Mouse (Mus musculus) intestine, postnatal 0 days (tissue): ENCODE data around the gene Polr3gl. TPM values are rescaled to one million over a fixed set of nuclear protein-coding genes. Genes with fewer than 3 reads are reported as not detected.

ENCODE experiments used
- ATAC-seq: fragments of 200-750 bp; cut with Nextera tagmentation; 2 replicates; pipeline ENCODE4 v1.8.0; 2017; ENCODE audit warnings: mild to moderate bottlenecking, moderate TSS enrichment, moderate library complexity
- H3K27ac ChIP-seq: fragments of 300-500 bp; sonication (generic); 2 replicates; pipeline ENCODE4 v1.5.1; 2014; ENCODE audit warnings: mild to moderate bottlenecking, low read depth, low read length, moderate library complexity
- H3K27me3 ChIP-seq: fragments of 300-500 bp; sonication (generic); replicated peaks from 2 replicates; pipeline ENCODE4 v1.6.1; 2014; ENCODE audit warnings: low read length, mixed read lengths; ENCODE audit not compliant: control insufficient read depth, insufficient read depth
- H3K36me3 ChIP-seq: fragments of 300-500 bp; sonication (generic); 2 replicates; pipeline ENCODE4 v1.6.1; 2014; ENCODE audit warnings: mild to moderate bottlenecking, moderate library complexity; ENCODE audit not compliant: control insufficient read depth, insufficient read depth
- H3K4me1 ChIP-seq: fragments of 300-500 bp; sonication (generic); replicated peaks from 2 replicates; pipeline ENCODE4 v1.6.1; 2014; ENCODE audit warnings: antibody characterized with exemption, low read length, mixed read lengths; ENCODE audit not compliant: control insufficient read depth, insufficient read depth
- H3K4me2 ChIP-seq: fragments of 300-500 bp; sonication (generic); replicated peaks from 2 replicates; pipeline ENCODE4 v1.6.1; 2014; ENCODE audit warnings: low read depth, mild to moderate bottlenecking, moderate library complexity
- H3K4me3 ChIP-seq: fragments of 300-500 bp; sonication (generic); 2 replicates; pipeline ENCODE4 v1.5.1; 2014; ENCODE audit warnings: low read depth, low read length
- H3K9ac ChIP-seq: fragments of 300-500 bp; sonication (generic); 2 replicates; pipeline ENCODE4 v1.6.1; 2014; ENCODE audit warnings: mild to moderate bottlenecking, low read depth, low read length
- H3K9me3 ChIP-seq: fragments of 300-500 bp; sonication (generic); 2 replicates; pipeline ENCODE4 v1.6.1; 2016; ENCODE audit warnings: mixed run types; ENCODE audit not compliant: control insufficient read depth
- CTCF ChIP-seq: sonication (generic); IDR thresholded peaks from 2 replicates; pipeline ENCODE4 v1.5.1; 2016; ENCODE audit warnings: low read depth, mild to moderate bottlenecking, control low read depth, antibody characterized with exemption, moderate library complexity
- WGBS: fragments of 180-500 bp; shearing (Covaris S2); extraction: QIAGEN DNeasy Blood & Tissue Kit; methylation state at CpG from one replicate; pipeline ENCODE4 v1.1.7; 2014; 5-methylcytosine and 5-hydroxymethylcytosine counted together
- polyA plus RNA-seq: library from polyadenylated mRNA; unstranded; fragments of >200 nt; fragmentation: Nextera tagmentation; extraction: Ambion mirVana; gene quantifications from 2 replicates; pipeline ENCODE4 v1.2.1, GENCODE M21; 2015

The Polr3gl gene
- polyA plus RNA-seq, 1 experiment from 2014 or later = 18.7 TPM

GRCm38 (mm10) chr3:96603311-96603710, 9.3 kb upstream of the Polr3gl start:
- no peak overlapping the region for H3K27ac ChIP-seq
- no peak overlapping the region for H3K4me3 ChIP-seq
- no peak overlapping the region for H3K9ac ChIP-seq
- H3K4me1 ChIP-seq = no peaks in the 10 kb centered on the region
- no peak for ATAC-seq
- 57% methylated on average over 5 of the region's 5 CpGs for WGBS
- H3K4me2 ChIP-seq = peak overlapping the region; percentile 71
- H3K9me3 ChIP-seq = no peaks in the 10 kb centered on the region
- no peaks in the 10 kb centered on the region for H3K36me3 ChIP-seq
- H3K27me3 ChIP-seq = peaks cover 23% of the 10 kb centered on the region; the same call in 1 of the 2 replicates
- TF ChIP-seq CTCF = no peak

- H3K4me3 ChIP-seq = peak overlapping the region; percentile 11
- peaks cover 25% of the 10 kb centered on the region; the same call in 1 of the 2 replicates for H3K27me3 ChIP-seq
- H3K9ac ChIP-seq = no peak overlapping the region
- H3K36me3 ChIP-seq = no peaks in the 10 kb centered on the region
- WGBS = 24% methylated on average over 5 of the region's 5 CpGs
- TF ChIP-seq CTCF = no peak
- peak overlapping the region; percentile 71 for H3K4me2 ChIP-seq
- H3K27ac ChIP-seq = 0 out of 2 replicates have a peak overlapping the region, but pooled peaks have one; percentile 0
- no peaks in the 10 kb centered on the region for H3K4me1 ChIP-seq
- ATAC-seq = no peak
- no peaks in the 10 kb centered on the region for H3K9me3 ChIP-seq
These were observed 8.7 kb upstream of the Polr3gl start for GRCm38 (mm10) chr3:96602704-96603084.

GRCm38 (mm10) chr3:96601941-96602703, 8.1 kb upstream of the Polr3gl start:
- no peak overlapping the region for H3K9ac ChIP-seq
- H3K4me3 ChIP-seq = peak overlapping the region; percentile 58
- no peaks in the 10 kb centered on the region for H3K36me3 ChIP-seq
- 42% methylated on average over 10 of the region's 10 CpGs for WGBS
- no peaks in the 10 kb centered on the region for H3K9me3 ChIP-seq
- H3K4me2 ChIP-seq = peak overlapping the region; percentile 71
- 0 out of 2 replicates have a peak overlapping the region, but pooled peaks have one; percentile 36 for H3K27ac ChIP-seq
- H3K4me1 ChIP-seq = no peaks in the 10 kb centered on the region
- TF ChIP-seq CTCF = no peak
- H3K27me3 ChIP-seq = peaks cover 31% of the 10 kb centered on the region
- no peak for ATAC-seq

GRCm38 (mm10) chr3:96601251-96601787, 7.3 kb upstream of the Polr3gl start:
- Histone ChIP-seq H3K27me3 (peaks cover 39% of the 10 kb centered on the region), H3K36me3 (no peaks in the 10 kb centered on the region), H3K4me2 (peak overlapping the region; percentile 71), H3K4me1 (peaks cover 6% of the 10 kb centered on the region; the same call in 1 of the 2 replicates), H3K4me3 (peak overlapping the region; percentile 58), H3K27ac (peak overlapping the region; percentile 88), H3K9me3 (no peaks in the 10 kb centered on the region), H3K9ac (peak overlapping the region; percentile 66)
- no peak for TF ChIP-seq CTCF
- peak; percentile 50 for ATAC-seq
- 5% methylated on average over 33 of the region's 40 CpGs for WGBS

- H3K4me1 ChIP-seq = peaks cover 8% of the 10 kb centered on the region; the same call in 1 of the 2 replicates
- H3K4me2 ChIP-seq = peak within 1 kb of the TSS; percentile 71
- peaks cover 44% of the 10 kb centered on the region for H3K27me3 ChIP-seq
- peak within 1 kb of the TSS; percentile 58 for H3K4me3 ChIP-seq
- no peak for TF ChIP-seq CTCF
- H3K9ac ChIP-seq = peak within 1 kb of the TSS; percentile 66
- under 1% methylated on average over 27 of the region's 27 CpGs for WGBS
- H3K27ac ChIP-seq = peak within 1 kb of the TSS; percentile 88
- no peaks in the 10 kb centered on the region for H3K36me3 ChIP-seq
- H3K9me3 ChIP-seq = no peaks in the 10 kb centered on the region
- peak; percentile 74 for ATAC-seq
These were observed 6.8 kb upstream of the Polr3gl start, which contains the start of gene Lix1l for GRCm38 (mm10) chr3:96600639-96601250. TSS of gene Lix1l (plus strand) at chr3:96601149.

GRCm38 (mm10) chr3:96599411-96599810, 5.4 kb upstream of the Polr3gl start:
- Histone ChIP-seq H3K27ac (no peak overlapping the region), H3K4me3 (no peak overlapping the region), H3K4me1 (peaks cover 8% of the 10 kb centered on the region; the same call in 1 of the 2 replicates), H3K27me3 (peaks cover 48% of the 10 kb centered on the region), H3K9ac (no peak overlapping the region), H3K36me3 (no peaks in the 10 kb centered on the region), H3K9me3 (no peaks in the 10 kb centered on the region), H3K4me2 (no peak overlapping the region)
- no peak for ATAC-seq
- no peak for TF ChIP-seq CTCF
- 79% methylated on average over 3 of the region's 3 CpGs for WGBS
